Mouse (Mus musculus): ENCODE results near the gene Gm20814. TPM values are rescaled to one million over a fixed set of nuclear protein-coding genes. Genes with fewer than 3 reads are reported as not detected.
"Not testable (repeated sequence)": the region's sequence is repeated elsewhere in the genome, so short reads cannot be mapped to it uniquely, and the experiment has no call there.

Gm20814 gene
- not detected in 2 replicates for total RNA-seq (2014; fragmentation: Nextera tagmentation)
- not detected in 2 replicates for total RNA-seq (2017)

GRCm38 (mm10) chrY:75195556-75195955, at the start of gene Gm20814:
Gm20814 (plus strand) TSS chrY:75195856.
- ATAC-seq (replicated peaks; ENCODE audit: low FRiP score, low TSS enrichment, poor library complexity, severe bottlenecking) = not testable (repeated sequence)

Measured in megakaryocyte-erythroid progenitor cell, adult 5-6 weeks (primary cell).